Mouse (Mus musculus): ENCODE data around the gene Rpl14.

- no peak for TF ChIP-seq CTCF (conservative IDR thresholded peaks at IDR 0.05; ENCODE audit: insufficient read depth, insufficient read length, low read depth, low read length)
- TF ChIP-seq POLR2A (IDR thresholded peaks at IDR 0.05; ENCODE audit: low read depth, low read length): no peak
Observed at GRCm38 (mm10) chr9:120618101-120618500, 46.9 kb downstream of the Rpl14 start.
